Mouse (Mus musculus) midbrain, postnatal 0 days (tissue): ENCODE data around the gene Arl14. TPM values are rescaled to one million over a fixed set of nuclear protein-coding genes. Genes with fewer than 3 reads are reported as not detected.

ENCODE experiments used
- ATAC-seq: fragments of 200-750 bp; cut with Nextera tagmentation; 2 replicates; pipeline ENCODE4 v1.8.0; 2017; ENCODE audit warnings: moderate number of reproducible peaks, mild to moderate bottlenecking, moderate TSS enrichment, moderate library complexity; ENCODE audit not compliant: low FRiP score
- DNase-seq: peaks from one replicate; pipeline ENCODE4 v3.0.0-alpha.2; 2015; ENCODE audit warnings: low spot score
- H3K27ac ChIP-seq: fragments of 300-500 bp; sonication (generic); 2 replicates; pipeline ENCODE4 v1.5.1; 2014; ENCODE audit warnings: low read depth, mild to moderate bottlenecking, low read length, mixed read lengths
- H3K27me3 ChIP-seq: fragments of 300-500 bp; sonication (generic); 2 replicates; pipeline ENCODE4 v1.6.1; 2014; ENCODE audit warnings: low read length, control low read depth, mixed read lengths; ENCODE audit not compliant: insufficient read depth
- H3K36me3 ChIP-seq: fragments of 300-500 bp; sonication (generic); 2 replicates; pipeline ENCODE4 v1.6.1; 2014; ENCODE audit warnings: low read length, control low read depth, mixed read lengths; ENCODE audit not compliant: insufficient read depth
- H3K4me1 ChIP-seq: fragments of 300-500 bp; sonication (generic); 2 replicates; pipeline ENCODE4 v1.6.1; 2014; ENCODE audit warnings: mild to moderate bottlenecking, control low read depth, antibody characterized with exemption, low read length, mixed read lengths; ENCODE audit not compliant: insufficient read depth
- H3K4me2 ChIP-seq: fragments of 300-500 bp; sonication (generic); 2 replicates; pipeline ENCODE4 v1.6.1; 2014; ENCODE audit warnings: low read depth, mild to moderate bottlenecking, low read length, mixed read lengths; ENCODE audit not compliant: poor library complexity, severe bottlenecking
- H3K4me3 ChIP-seq: fragments of 300-500 bp; sonication (generic); 2 replicates; pipeline ENCODE4 v1.5.1; 2014; ENCODE audit warnings: low read depth, mild to moderate bottlenecking, low read length, moderate library complexity
- H3K9ac ChIP-seq: fragments of 300-500 bp; sonication (generic); replicated peaks from 2 replicates; pipeline ENCODE4 v1.6.1; 2014; ENCODE audit warnings: mild to moderate bottlenecking, low read length, moderate library complexity, mixed read lengths; ENCODE audit not compliant: poor library complexity, severe bottlenecking
- H3K9me3 ChIP-seq: fragments of 300-500 bp; sonication (generic); 2 replicates; pipeline ENCODE4 v1.6.1; 2016; ENCODE audit warnings: low read length, control low read depth
- CTCF ChIP-seq: IDR thresholded peaks from 2 replicates; pipeline ENCODE4 v1.5.1; 2016; ENCODE audit warnings: antibody characterized with exemption, mild to moderate bottlenecking
- WGBS: fragments of 180-500 bp; shearing (Covaris S2); extraction: QIAGEN DNeasy Blood & Tissue Kit; methylation state at CpG from one replicate; pipeline ENCODE4 v1.1.7; 2014; 5-methylcytosine and 5-hydroxymethylcytosine counted together
- polyA plus RNA-seq: library from polyadenylated mRNA; unstranded; fragments of >200 nt; fragmentation: Nextera tagmentation; extraction: Ambion mirVana; gene quantifications from 2 replicates; pipeline ENCODE4 v1.2.1, GENCODE M21; 2015
- total RNA-seq: library from RNA; depleted of rRNA; stranded (reverse); fragments of >200 nt; gene quantifications from 2 replicates; pipeline ENCODE4 v1.2.3, GENCODE M21; 2014; rRNA removed

Arl14 gene
- total RNA-seq, result not detected in 2 replicates
- polyA plus RNA-seq, result not detected in 2 replicates

DNA sequence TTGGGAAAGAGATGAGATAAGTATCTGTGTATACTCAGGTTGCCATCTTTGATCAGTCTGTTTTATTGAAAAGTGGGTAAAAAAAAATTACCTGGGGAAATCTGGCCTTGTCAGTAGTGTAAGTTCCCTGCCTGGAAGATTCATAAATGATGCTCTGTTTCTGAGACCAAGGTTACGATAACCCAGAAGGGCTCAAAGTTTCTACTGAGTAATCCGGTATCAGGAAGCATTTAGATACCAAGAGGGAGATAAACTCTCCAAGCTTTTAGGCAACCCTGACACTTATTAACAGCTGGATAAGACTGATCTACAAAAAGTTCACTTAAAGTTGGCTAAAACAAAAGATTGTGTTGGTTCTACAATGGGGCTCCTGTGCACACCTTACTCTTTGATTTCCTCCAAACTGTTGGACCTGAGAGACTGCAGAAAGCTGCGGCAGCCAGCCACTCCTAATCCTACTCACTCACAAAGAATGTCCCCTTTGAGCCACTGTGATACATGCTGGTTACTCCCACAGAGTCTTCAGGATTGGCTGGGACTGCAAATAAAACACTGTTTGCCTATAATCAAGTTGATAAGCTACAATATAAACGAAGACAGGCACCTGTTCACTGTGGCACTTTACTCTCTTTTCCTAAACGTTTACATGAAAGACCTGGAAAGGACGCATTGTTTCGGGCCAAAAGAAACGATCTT lies at the start of gene Arl14:
Gene Arl14 (plus strand): TSS at position 614 of the 696 bp plus-strand sequence.
- Histone ChIP-seq H3K27ac (no peak within 1 kb of the TSS), H3K4me3 (no peak within 1 kb of the TSS), H3K9me3 (no peaks in the 10 kb centered on the region), H3K4me2 (no peak within 1 kb of the TSS), H3K9ac (no peak within 1 kb of the TSS), H3K4me1 (no peaks in the 10 kb centered on the region), H3K27me3 (no peaks in the 10 kb centered on the region), H3K36me3 (no peaks in the 10 kb centered on the region)
- ATAC-seq (no peak), DNase-seq (no peak)
- TF ChIP-seq CTCF, result no peak
- WGBS, result 76% methylated on average over 8 of the region's 8 CpGs

DNA sequence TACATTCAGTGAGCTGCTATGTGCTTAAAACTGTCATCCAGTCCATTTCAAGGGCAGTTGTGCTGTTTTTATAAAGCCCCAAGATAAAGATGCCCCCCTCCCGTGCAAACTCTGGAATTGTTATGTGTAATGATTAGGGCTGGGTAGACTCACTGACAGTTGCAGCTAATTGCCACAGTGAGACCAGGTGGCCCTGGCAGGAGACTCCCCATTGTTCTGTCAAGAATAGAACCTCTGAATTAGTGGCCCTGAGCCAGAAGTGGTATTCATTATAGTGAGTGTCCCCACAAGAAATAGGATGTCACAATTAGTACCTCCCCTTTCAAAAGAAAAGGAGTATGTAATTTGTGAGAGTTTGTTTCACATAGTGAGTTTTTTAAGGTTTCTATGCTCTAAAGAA lies 47.0 kb upstream of the Arl14 start:
- no peak for DNase-seq
- WGBS, result 11% methylated on average over 1 of the region's 1 CpGs

DNA sequence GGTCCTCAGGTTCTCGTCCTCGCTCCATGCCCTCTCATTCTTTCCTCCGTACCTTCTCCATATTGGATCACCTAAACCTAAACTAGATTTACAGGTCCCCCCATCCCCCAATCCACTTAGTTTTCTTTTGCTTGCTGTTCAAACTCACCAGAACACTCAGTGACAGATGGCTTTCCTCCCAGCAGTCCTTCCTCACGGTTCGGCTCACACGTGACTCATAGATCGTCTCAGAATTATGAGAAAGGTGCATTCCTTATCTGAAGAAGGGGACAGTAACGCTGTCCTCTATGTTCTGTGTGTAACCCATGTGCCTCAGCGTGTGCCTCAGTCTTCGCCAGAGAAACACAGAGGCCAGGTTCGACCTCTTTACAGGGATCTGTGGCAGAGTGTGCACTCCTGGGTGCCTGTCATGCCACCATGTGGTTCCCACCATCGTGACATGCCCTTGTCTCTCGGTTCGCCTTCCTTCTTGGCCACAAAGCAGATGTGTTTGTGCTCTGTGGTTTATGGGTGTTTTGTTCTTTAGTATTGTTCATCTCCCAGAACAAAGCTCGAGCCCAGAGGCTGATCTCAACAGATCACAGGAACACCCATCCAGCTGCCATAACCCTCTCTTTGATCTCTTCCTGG lies 44.9 kb upstream of the Arl14 start:
- Histone ChIP-seq H3K4me1 (no peaks in the 10 kb centered on the region), H3K27me3 (no peaks in the 10 kb centered on the region), H3K27ac (no peak overlapping the region), H3K9ac (no peak overlapping the region), H3K9me3 (no peaks in the 10 kb centered on the region), H3K36me3 (no peaks in the 10 kb centered on the region), H3K4me3 (no peak overlapping the region), H3K4me2 (no peak overlapping the region)
- 79% methylated on average over 15 of the region's 15 CpGs for WGBS
- ATAC-seq, result peak; percentile 36; the same call in 1 of the 2 replicates
- TF ChIP-seq CTCF, result no peak
- DNase-seq, result no peak

More for the DNA sequence above, 47.0 kb upstream of the Arl14 start:
- no peak for TF ChIP-seq CTCF
- Histone ChIP-seq H3K36me3 (no peaks in the 10 kb centered on the region), H3K4me2 (no peak overlapping the region), H3K27ac (no peak overlapping the region), H3K4me1 (no peaks in the 10 kb centered on the region), H3K4me3 (no peak overlapping the region), H3K9ac (no peak overlapping the region), H3K27me3 (no peaks in the 10 kb centered on the region), H3K9me3 (no peaks in the 10 kb centered on the region)
- no peak for ATAC-seq

DNA sequence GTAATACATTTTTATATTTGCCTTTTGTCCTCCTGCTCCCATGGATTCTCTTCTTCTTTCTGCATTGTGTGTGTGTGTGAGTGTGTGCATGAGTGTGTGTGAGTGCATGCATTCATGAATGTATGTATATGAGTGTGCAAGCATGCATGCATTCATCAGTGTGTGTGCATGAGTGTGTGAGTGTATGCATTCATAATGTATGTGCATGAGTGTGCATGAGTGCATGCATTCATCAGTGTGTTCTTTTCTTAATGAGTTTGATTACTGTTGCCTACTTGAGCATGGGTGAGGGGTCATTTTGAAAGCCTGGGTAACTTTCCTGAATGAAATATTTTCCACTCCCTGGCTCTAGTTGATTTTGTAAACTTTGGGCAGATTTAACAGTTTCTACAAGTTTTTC lies 44.3 kb upstream of the Arl14 start:
- Histone ChIP-seq H3K27me3 (no peaks in the 10 kb centered on the region), H3K9me3 (no peaks in the 10 kb centered on the region), H3K4me2 (0 out of 2 replicates have a peak overlapping the region, but pooled peaks have one; percentile 2), H3K36me3 (no peaks in the 10 kb centered on the region), H3K27ac (no peak overlapping the region), H3K4me3 (no peak overlapping the region), H3K9ac (no peak overlapping the region), H3K4me1 (no peaks in the 10 kb centered on the region)
- TF ChIP-seq CTCF, result no peak
- no peak; the same call in 1 of the 2 replicates for ATAC-seq
- DNase-seq, result no peak

DNA sequence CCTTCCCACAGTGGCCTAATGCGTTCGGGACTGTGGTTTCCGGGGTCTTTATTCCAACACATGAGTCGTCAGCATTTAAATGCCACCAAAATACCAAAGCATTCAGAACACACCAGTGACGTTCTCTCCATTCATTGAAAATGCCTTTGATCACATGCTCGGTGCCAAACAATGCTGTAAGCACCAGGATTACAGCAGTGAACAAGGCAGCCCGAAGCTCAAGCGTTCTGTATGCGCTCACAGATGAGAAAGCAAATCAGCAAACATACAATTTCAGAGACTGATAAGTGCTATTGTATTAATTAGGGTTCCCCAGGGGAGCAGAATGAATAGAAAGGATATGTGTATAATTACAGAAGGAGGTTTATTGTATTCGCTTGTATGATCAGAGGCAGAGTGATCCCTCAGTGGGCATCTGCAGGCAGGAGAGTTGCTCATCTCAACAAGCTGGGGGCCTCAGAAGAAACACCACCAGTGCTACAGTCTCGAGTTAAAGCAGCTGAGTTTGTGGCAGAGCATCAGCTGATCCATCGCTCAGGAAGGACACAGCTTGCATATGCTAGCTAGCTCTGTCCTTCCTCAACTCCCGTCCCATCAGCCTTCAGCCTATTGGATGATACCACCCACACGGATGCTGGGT lies 43.7 kb upstream of the Arl14 start:
- Histone ChIP-seq H3K4me3 (no peak overlapping the region), H3K9me3 (no peaks in the 10 kb centered on the region), H3K36me3 (no peaks in the 10 kb centered on the region), H3K4me1 (no peaks in the 10 kb centered on the region), H3K9ac (no peak overlapping the region), H3K27me3 (no peaks in the 10 kb centered on the region), H3K27ac (0 out of 2 replicates have a peak overlapping the region, but pooled peaks have one; percentile 8), H3K4me2 (peak overlapping the region; percentile 2; the same call in 1 of the 2 replicates)
- ATAC-seq (peak; percentile 66; the same call in 1 of the 2 replicates), DNase-seq (peak; percentile 31)
- 26% methylated on average over 14 of the region's 14 CpGs for WGBS
- no peak for TF ChIP-seq CTCF

DNA sequence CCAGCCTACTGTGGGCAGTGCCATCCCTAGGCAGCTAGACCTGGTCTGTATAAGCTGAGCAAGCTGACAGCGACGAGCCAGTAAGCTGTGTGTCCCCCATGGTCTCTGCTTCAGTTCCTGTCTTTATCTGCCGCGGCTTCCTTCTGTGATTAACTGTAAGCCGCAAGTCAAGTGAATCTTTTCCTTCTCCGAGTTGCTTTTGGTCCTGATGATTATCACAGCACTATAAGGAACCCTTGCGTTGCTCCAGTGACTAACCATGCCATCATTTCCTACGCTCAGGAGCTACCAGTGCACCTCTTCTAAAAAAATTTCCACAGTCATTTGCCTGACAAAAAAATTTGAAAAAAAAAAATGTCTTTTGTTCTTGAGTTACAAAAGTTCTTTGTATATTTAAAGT lies 40.7 kb upstream of the Arl14 start:
- Histone ChIP-seq H3K9ac (no peak overlapping the region), H3K4me2 (no peak overlapping the region), H3K9me3 (no peaks in the 10 kb centered on the region), H3K27ac (no peak overlapping the region), H3K4me1 (no peaks in the 10 kb centered on the region), H3K36me3 (no peaks in the 10 kb centered on the region), H3K27me3 (no peaks in the 10 kb centered on the region), H3K4me3 (no peak overlapping the region)
- 91% methylated on average over 8 of the region's 8 CpGs for WGBS
- ATAC-seq (no peak), DNase-seq (no peak)
- TF ChIP-seq CTCF, result no peak
